21 mouse cellular contexts compared by ENCODE assay signal in genomic region chr5:26572691-26573191, GRCm38 (mm10).
DNase-seq lines count a peak whose midpoint lies in the region; ATAC-seq and TF ChIP-seq lines count a peak whose summit lies in the region.
"Had no signal": no experiment of that assay in that cellular context is flagged by ENCODE, and none has a peak within 500 bp of the region (broad histone marks: within the 10 kb centered on the region; RNA-seq: fewer than 3 reads in every experiment).

No protein-coding gene starts in this region.

- H3K4me3 ChIP-seq in kidney, embryonic 15.5 days (replicated peaks), result no peak overlapping the region
- H3K4me3 ChIP-seq in cerebellum, adult 2 months (replicated peaks; ENCODE audit: insufficient read depth, low read depth, low read length), result no peak overlapping the region
- H3K4me3 ChIP-seq: embryonic facial prominence, embryonic 15.5 days; heart, embryonic 15.5 days; intestine, embryonic 15.5 days; limb, embryonic 12.5 days; liver, embryonic 12.5 days had no signal

- no peak for DNase-seq in kidney, postnatal 14 days
- DNase-seq in cerebellum, adult 11 months, result peak; percentile 82
- peak; percentile 80 to 92 for DNase-seq in cerebellum, adult 2 months
- peak; percentile 70 to 78 for DNase-seq in cerebellum, postnatal 36 days
- DNase-seq in thymus, postnatal 36 days, result no peak
- DNase-seq in right cerebral cortex, postnatal 4 days, result no peak
- DNase-seq: adrenal gland, adult 2 months; gastrocnemius, postnatal 25 days; kidney, postnatal 36 days; layer of hippocampus, adult 9-11 months; lung, embryonic 14.5 days; lung, postnatal 4 days; spleen, adult 18-20 months; thymus, postnatal 25 days had no signal

- no peaks in the 10 kb centered on the region for H3K27me3 ChIP-seq in kidney, embryonic 15.5 days
- no peaks in the 10 kb centered on the region for H3K27me3 ChIP-seq in cerebellum, adult 2 months (ENCODE audit: control insufficient read depth, insufficient read depth, low read length)
- H3K27me3 ChIP-seq: embryonic facial prominence, embryonic 15.5 days; heart, embryonic 15.5 days; intestine, embryonic 15.5 days; limb, embryonic 12.5 days; liver, embryonic 12.5 days had no signal

- H3K9ac ChIP-seq in kidney, embryonic 15.5 days, result no peak overlapping the region
- H3K9ac ChIP-seq: embryonic facial prominence, embryonic 15.5 days; heart, embryonic 15.5 days; intestine, embryonic 15.5 days; limb, embryonic 12.5 days; liver, embryonic 12.5 days; lung, embryonic 14.5 days had no signal

- peak overlapping the region; percentile 62; the same call in 1 of the 2 replicates for H3K27ac ChIP-seq in kidney, embryonic 15.5 days
- H3K27ac ChIP-seq in cerebellum, adult 2 months (ENCODE audit: insufficient read depth, low read length), result peak overlapping the region; percentile 62; the same call in 1 of the 2 replicates
- H3K27ac ChIP-seq: embryonic facial prominence, embryonic 15.5 days; heart, embryonic 15.5 days; intestine, embryonic 15.5 days; limb, embryonic 12.5 days; liver, embryonic 12.5 days had no signal

- TF ChIP-seq CTCF in cerebellum, adult 2 months (IDR thresholded peaks at IDR 0.05; ENCODE audit: borderline replicate concordance, insufficient read depth, low read depth, low read length), result no peak

- H3K4me1 ChIP-seq in kidney, embryonic 15.5 days, result 0 out of 2 replicates have a peak, but pooled peaks cover 3% of the 10 kb centered on the region
- H3K4me1 ChIP-seq in cerebellum, adult 2 months (ENCODE audit: control insufficient read depth, insufficient read depth, low read length), result peaks cover 9% of the 10 kb centered on the region
- H3K4me1 ChIP-seq: embryonic facial prominence, embryonic 15.5 days; heart, embryonic 15.5 days; intestine, embryonic 15.5 days; limb, embryonic 12.5 days; liver, embryonic 12.5 days had no signal

- no peaks in the 10 kb centered on the region for H3K9me3 ChIP-seq in kidney, embryonic 15.5 days (replicated peaks)
- H3K9me3 ChIP-seq: embryonic facial prominence, embryonic 15.5 days; heart, embryonic 15.5 days; intestine, embryonic 15.5 days; limb, embryonic 12.5 days; liver, embryonic 12.5 days had no signal

- ATAC-seq in kidney, embryonic 15.5 days (replicated peaks; ENCODE audit: low FRiP score), result peak; percentile 97
- ATAC-seq: intestine, embryonic 15.5 days; liver, embryonic 12.5 days had no signal

- H3K4me2 ChIP-seq in kidney, embryonic 15.5 days, result no peak overlapping the region
- H3K4me2 ChIP-seq: embryonic facial prominence, embryonic 15.5 days; heart, embryonic 15.5 days; intestine, embryonic 15.5 days; limb, embryonic 12.5 days; liver, embryonic 12.5 days; lung, embryonic 14.5 days; midbrain, embryonic 11.5 days had no signal

- 24% methylated on average over 3 of the region's 3 CpGs for WGBS in kidney, embryonic 15.5 days
- 34% methylated on average over 3 of the region's 3 CpGs for WGBS in cerebellum, adult 2 months

- no peak for TF ChIP-seq POLR2A in cerebellum, adult 2 months (IDR thresholded peaks at IDR 0.05; ENCODE audit: borderline replicate concordance, insufficient read depth, low read length)

- H3K36me3 ChIP-seq in kidney, embryonic 15.5 days, result no peaks in the 10 kb centered on the region
- H3K36me3 ChIP-seq: embryonic facial prominence, embryonic 15.5 days; heart, embryonic 15.5 days; intestine, embryonic 15.5 days; limb, embryonic 12.5 days; liver, embryonic 12.5 days had no signal

Comparison
In these comparisons a context has a peak if more than half of its experiments do, and no peak if none do; other contexts are left out.
1. DNase-seq: peak in cerebellum, adult 11 months (single experiment), cerebellum, adult 2 months (2 of 2) and cerebellum, postnatal 36 days (2 of 2); none in kidney, postnatal 14 days (single experiment), thymus, postnatal 36 days (0 of 2) and right cerebral cortex, postnatal 4 days (single experiment).